Mouse (Mus musculus) liver, adult 2 months (tissue): Measurements from ENCODE around the gene Cnot3.
A peak's percentile ranks its signal among the peaks of the same experiment; 100 is the strongest.

Experiments used
- CTCF ChIP-seq: fragments of 200-500 bp; IDR thresholded peaks from 2 replicates; pipeline ENCODE4 v1.5.1; 2011; ENCODE audit warnings: low read depth, low read length, control low read depth
- POLR2A ChIP-seq: fragments of 200-500 bp; IDR thresholded peaks from 2 replicates; pipeline ENCODE4 v1.6.1; 2011; ENCODE audit warnings: low read length, control low read depth; ENCODE audit not compliant: insufficient read depth; ENCODE audit errors: extremely low read depth

DNA sequence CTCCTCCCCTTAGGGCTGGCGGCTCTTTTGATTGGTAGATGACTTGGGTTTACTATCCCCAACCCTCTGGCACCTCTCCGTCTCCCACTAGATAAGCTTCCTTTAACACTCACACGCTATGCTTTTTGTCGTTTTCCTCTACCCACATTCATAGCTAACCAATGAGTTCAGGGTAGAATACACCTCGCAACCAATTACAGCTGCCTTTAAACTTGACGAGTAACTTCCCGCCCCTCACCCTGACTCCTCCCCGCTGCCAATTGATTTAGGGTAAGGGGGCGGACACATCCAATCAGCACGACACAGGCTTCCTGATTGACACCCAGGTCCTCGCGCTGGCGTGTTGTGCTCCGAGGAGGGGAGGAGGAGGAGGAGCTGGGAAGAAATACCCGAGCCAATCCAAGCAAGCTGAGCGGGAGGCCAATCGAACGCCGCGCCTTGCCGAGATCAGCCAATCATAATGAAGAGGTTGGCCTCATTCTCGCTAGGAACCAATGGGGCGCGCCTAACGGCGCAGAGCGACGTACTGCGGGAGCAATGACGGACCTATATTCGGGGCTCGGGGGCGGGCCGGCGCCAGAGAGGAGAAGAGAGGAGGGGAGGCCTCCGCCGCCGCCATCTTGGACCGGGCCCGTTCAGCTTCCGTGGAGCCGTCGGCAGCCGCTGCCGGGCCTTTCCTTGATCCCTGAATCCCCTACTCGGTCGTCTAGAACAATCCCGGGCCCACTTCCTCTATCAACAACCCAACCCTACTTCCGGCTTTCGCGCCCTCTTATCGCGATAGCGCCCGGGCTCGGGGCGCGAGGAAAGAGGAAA, at the start of gene Cnot3:
- TF ChIP-seq CTCF = no peak
- peak; percentile 83 for TF ChIP-seq POLR2A
